Mouse (Mus musculus) C2C12 (cell line): ENCODE measurements around the gene Ppfia3. TPM values are rescaled to one million over a fixed set of nuclear protein-coding genes. Genes with fewer than 3 reads are reported as not detected.
A peak's percentile ranks its signal among the peaks of the same experiment; 100 is the strongest.

ENCODE experiments used
- H3K27me3 ChIP-seq: one replicate; pipeline ENCODE4 v1.6.1; 2011; ENCODE audit not compliant: control insufficient read depth, insufficient read depth, insufficient read length
- H3K36me3 ChIP-seq: one replicate; pipeline ENCODE4 v1.6.1; 2011; ENCODE audit not compliant: control insufficient read depth, insufficient read depth
- H3K4me3 ChIP-seq: one replicate; pipeline ENCODE4 v1.5.1; 2011; ENCODE audit warnings: mild to moderate bottlenecking, control low read depth; ENCODE audit not compliant: poor library complexity, insufficient read depth, severe bottlenecking
- H3K79me2 ChIP-seq: one replicate; pipeline ENCODE4 v1.6.1; 2011; ENCODE audit not compliant: control insufficient read depth, insufficient read depth
- H3K79me3 ChIP-seq: one replicate; pipeline ENCODE4 v1.6.1; 2011; ENCODE audit warnings: low read depth, control low read depth
- H3ac ChIP-seq: one replicate; pipeline ENCODE3; 2011; ENCODE audit warnings: low read depth; ENCODE audit not compliant: control insufficient read depth, insufficient read length
- CEBPB ChIP-seq: IDR thresholded peaks from one replicate; pipeline ENCODE4 v1.6.1; 2011; ENCODE audit warnings: low read depth, mild to moderate bottlenecking, control low read depth, moderate library complexity
- CTCF ChIP-seq: IDR thresholded peaks from one replicate; pipeline ENCODE4 v1.5.1; 2011; ENCODE audit not compliant: control insufficient read depth, insufficient read depth, insufficient read length
- FOSL1 ChIP-seq: IDR thresholded peaks from one replicate; pipeline ENCODE4 v1.8.0; 2011; ENCODE audit warnings: mild to moderate bottlenecking, low read length; ENCODE audit not compliant: poor library complexity, insufficient read depth, severe bottlenecking
- MAX ChIP-seq: IDR thresholded peaks from one replicate; pipeline ENCODE4 v1.6.1; 2011; ENCODE audit warnings: mild to moderate bottlenecking, control low read depth
- MYOD1 ChIP-seq: IDR thresholded peaks from one replicate; pipeline ENCODE4 v1.6.1; 2011; ENCODE audit warnings: low read depth; ENCODE audit not compliant: control insufficient read depth, insufficient read length
- MYOG ChIP-seq: IDR thresholded peaks from one replicate; pipeline ENCODE4 v1.6.1; 2011; ENCODE audit not compliant: control insufficient read depth, insufficient read length; ENCODE audit errors: extremely low read depth
- USF1 ChIP-seq: IDR thresholded peaks from one replicate; pipeline ENCODE4 v1.6.1; 2011; ENCODE audit warnings: low read depth, mild to moderate bottlenecking, control low read depth, moderate library complexity
- long read RNA-seq, 2 experiments: library from polyadenylated mRNA; unstranded; transcript quantifications; one replicate each; pipeline ENCODE4 v2.0.0; 2019 to 2020
- polyA plus RNA-seq: library from polyadenylated mRNA; unstranded; fragments of >200 nt; fragmentation: generic; extraction: Trizol; gene quantifications from one replicate; pipeline ENCODE4 v1.2.1, GENCODE M21; 2012; ENCODE audit warnings: missing spikeins

Ppfia3 gene
- polyA plus RNA-seq: 4.8 TPM
- long read RNA-seq, experiment 1, partial matches to known transcripts: 2 of 2 reads
- long read RNA-seq, experiment 1, other reads (novel, unspliced or antisense): 0 of 2 reads
- long read RNA-seq, experiment 2, partial matches to known transcripts: 0 of 3 reads
- long read RNA-seq, experiment 2, other reads (novel, unspliced or antisense): 3 of 3 reads

GRCm38 (mm10) chr7:45366652-45367019 is at the start of gene Ppfia3:
TSS of gene Ppfia3 (minus strand) at chr7:45367019.
- H3K36me3 ChIP-seq: no peaks in the 10 kb centered on the region
- H3K4me3 ChIP-seq: peak within 1 kb of the TSS; percentile 36
- H3K27me3 ChIP-seq: no peaks in the 10 kb centered on the region
- H3K79me3 ChIP-seq: no peaks in the 10 kb centered on the region
- TF ChIP-seq MYOD1: no peak
- TF ChIP-seq FOSL1: no peak
- TF ChIP-seq USF1: no peak
- no peak for TF ChIP-seq MYOG
- no peak for TF ChIP-seq CTCF
- no peak for TF ChIP-seq MAX
- no peak for TF ChIP-seq CEBPB
- H3ac ChIP-seq: peak within 1 kb of the TSS; percentile 55
- H3K79me2 ChIP-seq: no peaks in the 10 kb centered on the region

DNA sequence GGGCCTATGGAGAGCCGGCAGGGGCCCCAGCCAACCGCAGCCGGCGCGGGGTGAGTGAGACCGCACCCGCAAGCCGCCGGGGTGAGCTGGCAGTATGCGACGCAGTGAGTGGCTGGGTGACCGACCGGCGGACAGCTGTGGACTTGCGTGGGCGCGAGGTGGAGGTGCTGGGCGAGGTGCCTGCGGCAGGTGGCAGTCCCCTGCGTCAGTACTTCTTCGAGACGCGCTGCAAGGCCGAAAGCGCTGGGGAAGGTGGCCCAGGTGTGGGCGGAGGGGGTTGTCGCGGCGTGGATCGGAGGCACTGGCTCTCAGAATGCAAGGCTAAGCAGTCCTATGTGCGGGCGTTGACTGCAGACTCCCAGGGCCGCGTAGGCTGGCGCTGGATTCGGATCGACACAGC is 48.8 kb upstream of the Ppfia3 start:
- Histone ChIP-seq H3K4me3 (no peak overlapping the region), H3ac (no peak overlapping the region), H3K79me2 (no peaks in the 10 kb centered on the region), H3K79me3 (no peaks in the 10 kb centered on the region), H3K27me3 (peaks cover 12% of the 10 kb centered on the region), H3K36me3 (peaks cover 4% of the 10 kb centered on the region)
- TF ChIP-seq FOSL1 (no peak), MYOD1 (peak; percentile 52)

GRCm38 (mm10) chr7:45414740-45415224 is 48.0 kb upstream of the Ppfia3 start:
- H3ac ChIP-seq: no peak overlapping the region
- H3K36me3 ChIP-seq: no peaks in the 10 kb centered on the region
- no peak overlapping the region for H3K4me3 ChIP-seq
- H3K27me3 ChIP-seq: peaks cover 12% of the 10 kb centered on the region
- no peaks in the 10 kb centered on the region for H3K79me3 ChIP-seq
- no peaks in the 10 kb centered on the region for H3K79me2 ChIP-seq
- TF ChIP-seq MYOD1 (no peak), MAX (no peak), CTCF (no peak), MYOG (no peak), CEBPB (no peak), FOSL1 (no peak), USF1 (no peak)

GRCm38 (mm10) chr7:45413864-45414739 is 47.3 kb upstream of the Ppfia3 start:
- Histone ChIP-seq H3K4me3 (peak overlapping the region; percentile 23), H3K27me3 (peaks cover 17% of the 10 kb centered on the region), H3ac (no peak overlapping the region), H3K36me3 (no peaks in the 10 kb centered on the region), H3K79me3 (no peaks in the 10 kb centered on the region), H3K79me2 (no peaks in the 10 kb centered on the region)
- TF ChIP-seq MYOD1 (no peak), CTCF (no peak)

DNA sequence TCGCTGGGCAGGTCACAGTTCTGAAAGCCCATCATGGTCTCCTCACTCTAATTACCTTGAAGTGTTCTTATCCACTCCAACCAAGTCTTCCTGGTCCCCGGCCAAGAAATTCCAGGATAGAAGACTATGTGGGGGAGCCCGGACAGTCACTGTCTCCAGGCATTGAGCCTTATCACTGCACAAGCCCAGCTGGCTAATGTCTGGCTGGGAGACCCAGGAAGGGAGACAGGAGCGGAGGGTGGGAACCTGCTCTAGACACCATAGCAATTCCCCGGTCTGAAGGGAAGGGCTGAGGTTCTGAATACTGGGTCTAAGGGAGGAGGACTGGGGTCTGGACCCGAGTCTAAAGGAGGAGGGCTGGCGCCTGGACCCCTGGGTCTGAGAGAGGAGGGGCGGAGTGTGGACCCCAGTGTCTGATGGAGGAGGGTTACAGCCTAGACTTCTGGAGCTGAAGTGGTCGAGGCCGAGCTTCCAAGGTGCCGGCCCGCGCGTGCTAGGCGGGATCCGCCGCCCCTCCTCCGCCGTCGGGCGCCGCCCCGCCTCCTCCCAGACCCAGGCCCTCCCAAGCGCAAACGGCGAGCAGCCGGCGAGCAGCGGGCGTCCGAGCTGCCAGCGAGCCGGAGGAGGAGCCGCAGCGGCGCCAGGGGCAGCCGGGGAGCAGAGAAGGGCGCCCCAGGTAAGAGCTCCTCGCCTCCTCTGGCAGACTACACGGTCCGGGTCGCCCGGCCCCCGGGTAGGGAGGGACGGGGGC is 46.5 kb upstream of the Ppfia3 start, which contains the start of gene Ntf5:
TSS of gene Ntf5 (plus strand) at position 583 of the 751 bp plus-strand sequence.
- H3K4me3 ChIP-seq: peak within 1 kb of the TSS; percentile 23
- H3K27me3 ChIP-seq: peaks cover 22% of the 10 kb centered on the region
- TF ChIP-seq FOSL1: no peak
- no peak for TF ChIP-seq MYOD1
- no peak for TF ChIP-seq MYOG
- no peak for TF ChIP-seq MAX
- no peak for TF ChIP-seq CEBPB
- TF ChIP-seq CTCF: no peak
- TF ChIP-seq USF1: no peak
- H3ac ChIP-seq: peak within 1 kb of the TSS; percentile 56
- H3K79me3 ChIP-seq: no peaks in the 10 kb centered on the region
- H3K36me3 ChIP-seq: no peaks in the 10 kb centered on the region
- no peaks in the 10 kb centered on the region for H3K79me2 ChIP-seq
